Mouse (Mus musculus): ENCODE results near the gene Lmntd2. TPM values are rescaled to one million over a fixed set of nuclear protein-coding genes. Genes with fewer than 3 reads are reported as not detected.

The Lmntd2 gene
- polyA plus RNA-seq, 1 experiment, result 0.26 TPM

DNA sequence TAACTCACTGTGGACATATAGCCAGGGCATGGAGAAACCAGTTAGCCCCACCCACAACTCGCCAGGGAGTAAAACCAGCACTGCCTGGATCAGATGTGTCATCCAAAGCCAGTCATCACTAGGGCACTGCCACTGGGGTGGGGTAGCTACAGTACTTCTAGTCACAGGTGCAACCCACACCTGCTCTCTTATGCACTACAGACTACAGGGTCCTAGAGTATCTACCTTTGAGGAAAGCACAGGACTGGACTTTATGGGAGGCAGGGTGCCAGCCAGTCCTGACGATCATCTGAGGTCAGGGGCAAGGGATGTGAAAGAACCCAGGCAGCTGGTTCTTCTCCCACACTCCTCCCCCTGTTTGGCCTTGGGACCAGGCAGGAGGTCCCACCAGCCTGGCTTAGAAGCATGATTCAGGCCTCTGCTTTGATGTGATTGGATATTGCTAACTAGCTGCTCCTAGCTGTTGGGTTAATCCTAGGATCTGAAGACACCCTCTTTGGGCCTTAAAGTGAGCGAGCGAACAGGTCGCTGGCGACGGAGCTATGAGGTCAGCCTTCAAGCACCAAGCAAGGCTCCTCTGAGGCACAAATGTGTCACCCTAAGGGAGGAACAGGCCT lies 45.9 kb downstream of the Lmntd2 start:
- DNase-seq, result peak; percentile 35 to 38
- TF ChIP-seq CTCF (IDR thresholded peaks at IDR 0.05; ENCODE audit: borderline replicate concordance, insufficient read depth, low read depth, low read length), result no peak
- TF ChIP-seq POLR2A (IDR thresholded peaks at IDR 0.05; ENCODE audit: borderline replicate concordance, insufficient read depth, low read length), result no peak
- Histone ChIP-seq H3K27ac (ENCODE audit: insufficient read depth, low read length) (0 out of 2 replicates have a peak overlapping the region, but pooled peaks have one; percentile 5), H3K27me3 (ENCODE audit: control insufficient read depth, insufficient read depth, low read length) (no peaks in the 10 kb centered on the region), H3K4me3 (replicated peaks; ENCODE audit: insufficient read depth, low read depth, low read length) (peak overlapping the region; percentile 30), H3K4me1 (ENCODE audit: control insufficient read depth, insufficient read depth, low read length) (peaks cover 9% of the 10 kb centered on the region; the same call in 1 of the 2 replicates)
- WGBS, result 35% methylated on average over 7 of the region's 7 CpGs

GRCm38 (mm10) chr7:141164850-141165249 lies 49.0 kb downstream of the Lmntd2 start:
- TF ChIP-seq CTCF (IDR thresholded peaks at IDR 0.05; ENCODE audit: borderline replicate concordance, insufficient read depth, low read depth, low read length) (no peak), POLR2A (IDR thresholded peaks at IDR 0.05; ENCODE audit: borderline replicate concordance, insufficient read depth, low read length) (no peak)
- H3K27me3 ChIP-seq (ENCODE audit: control insufficient read depth, insufficient read depth, low read length), result no peaks in the 10 kb centered on the region
- no peak overlapping the region for H3K4me3 ChIP-seq (replicated peaks; ENCODE audit: insufficient read depth, low read depth, low read length)
- peaks cover 9% of the 10 kb centered on the region; the same call in 1 of the 2 replicates for H3K4me1 ChIP-seq (ENCODE audit: control insufficient read depth, insufficient read depth, low read length)
- no peak overlapping the region for H3K27ac ChIP-seq (ENCODE audit: insufficient read depth, low read length)
- peak in 1 of 2 experiments; percentile 43 for DNase-seq
- WGBS, result 77% methylated on average over 6 of the region's 6 CpGs

GRCm38 (mm10) chr7:141164397-141164796 lies 49.5 kb downstream of the Lmntd2 start:
- Histone ChIP-seq H3K4me3 (replicated peaks; ENCODE audit: insufficient read depth, low read depth, low read length) (no peak overlapping the region), H3K4me1 (ENCODE audit: control insufficient read depth, insufficient read depth, low read length) (peaks cover 9% of the 10 kb centered on the region; the same call in 1 of the 2 replicates), H3K27ac (ENCODE audit: insufficient read depth, low read length) (no peak overlapping the region), H3K27me3 (ENCODE audit: control insufficient read depth, insufficient read depth, low read length) (no peaks in the 10 kb centered on the region)
- 93% methylated on average over 7 of the region's 7 CpGs for WGBS
- no peak for DNase-seq
- TF ChIP-seq POLR2A (IDR thresholded peaks at IDR 0.05; ENCODE audit: borderline replicate concordance, insufficient read depth, low read length) (no peak), CTCF (IDR thresholded peaks at IDR 0.05; ENCODE audit: borderline replicate concordance, insufficient read depth, low read depth, low read length) (no peak)

Other genes starting within 250 kb of the Lmntd2 start
- 19.9 and 20.0 TPM in 2 replicates for gene Ifitm1, start 246.9 kb downstream of the Lmntd2 start, polyA plus RNA-seq (2012; rRNA removed)
- 44.4 and 47.9 TPM in 2 replicates for gene Ifitm3, start 203.3 kb downstream of the Lmntd2 start, polyA plus RNA-seq (2012; rRNA removed)
- 0.56 and 0.87 TPM in 2 replicates for gene Ifitm6, start 196.2 kb downstream of the Lmntd2 start, polyA plus RNA-seq (2012; rRNA removed)
- not detected in 2 replicates for gene Gm17387, start 184.9 kb downstream of the Lmntd2 start, polyA plus RNA-seq (2012; rRNA removed)
- gene B4galnt4, start 153.0 kb downstream of the Lmntd2 start, polyA plus RNA-seq (2012; rRNA removed), result 79.0 and 90.6 TPM in 2 replicates
- 9.6 and 11.2 TPM in 2 replicates for gene Pkp3, start 135.9 kb downstream of the Lmntd2 start, polyA plus RNA-seq (2012; rRNA removed)
- 2.8 and 4.1 TPM in 2 replicates for gene Sigirr, start 113.5 kb downstream of the Lmntd2 start, polyA plus RNA-seq (2012; rRNA removed)
- gene Ano9, start 96.3 kb downstream of the Lmntd2 start, polyA plus RNA-seq (2012; rRNA removed), result 0.08 TPM in 1 of 2 replicates, not detected in the other
- gene Ptdss2, start 91.7 kb downstream of the Lmntd2 start, polyA plus RNA-seq (2012; rRNA removed), result 62.4 and 64.2 TPM in 2 replicates
- 66.9 and 67.4 TPM in 2 replicates for gene Rnh1, start 41.2 kb downstream of the Lmntd2 start, polyA plus RNA-seq (2012; rRNA removed)
- gene Hras, start 20.1 kb downstream of the Lmntd2 start, polyA plus RNA-seq (2012; rRNA removed), result 169 and 186 TPM in 2 replicates
- 5.6 and 6.3 TPM in 2 replicates for gene Lrrc56, start 19.9 kb downstream of the Lmntd2 start, polyA plus RNA-seq (2012; rRNA removed)
- gene Rassf7, start 1.8 kb upstream of the Lmntd2 start, polyA plus RNA-seq (2012; rRNA removed), result 5.5 TPM in 2 replicates
- 31.2 and 32.0 TPM in 2 replicates for gene Phrf1, start 14.7 kb upstream of the Lmntd2 start, polyA plus RNA-seq (2012; rRNA removed)
- gene Irf7, start 52.4 kb upstream of the Lmntd2 start, polyA plus RNA-seq (2012; rRNA removed), result 4.7 and 5.6 TPM in 2 replicates
- 0.07 TPM in 1 of 2 replicates, not detected in the other for gene Cdhr5, start 62.7 kb upstream of the Lmntd2 start, polyA plus RNA-seq (2012; rRNA removed)
- gene Sct, start 65.1 kb upstream of the Lmntd2 start, polyA plus RNA-seq (2012; rRNA removed), result 0.70 and 1.0 TPM in 2 replicates
- 0.49 and 0.76 TPM in 2 replicates for gene Drd4, start 77.9 kb upstream of the Lmntd2 start, polyA plus RNA-seq (2012; rRNA removed)
- gene Deaf1, start 113.6 kb upstream of the Lmntd2 start, polyA plus RNA-seq (2012; rRNA removed), result 47.5 and 49.3 TPM in 2 replicates
- gene Tmem80, start 113.7 kb upstream of the Lmntd2 start, polyA plus RNA-seq (2012; rRNA removed), result 66.7 and 68.3 TPM in 2 replicates
- 77.3 and 90.4 TPM in 2 replicates for gene Eps8l2, start 124.8 kb upstream of the Lmntd2 start, polyA plus RNA-seq (2012; rRNA removed)
- 222 and 232 TPM in 2 replicates for gene Taldo1, start 178.1 kb upstream of the Lmntd2 start, polyA plus RNA-seq (2012; rRNA removed)
- gene Gatd1, start 200.1 kb upstream of the Lmntd2 start, polyA plus RNA-seq (2012; rRNA removed), result 48.1 and 49.2 TPM in 2 replicates
- gene Cend1, start 215.4 kb upstream of the Lmntd2 start, polyA plus RNA-seq (2012; rRNA removed), result 375 and 402 TPM in 2 replicates
- gene Slc25a22, start 223.8 kb upstream of the Lmntd2 start, polyA plus RNA-seq (2012; rRNA removed), result 328 and 384 TPM in 2 replicates
- 3.2 and 4.4 TPM in 2 replicates for gene Pidd1, start 229.9 kb upstream of the Lmntd2 start, polyA plus RNA-seq (2012; rRNA removed)
- gene Rplp2, start 233.3 kb upstream of the Lmntd2 start, polyA plus RNA-seq (2012; rRNA removed), result 481 and 571 TPM in 2 replicates
- 46.8 and 51.3 TPM in 2 replicates for gene Pnpla2, start 241.1 kb upstream of the Lmntd2 start, polyA plus RNA-seq (2012; rRNA removed)
- gene Cracr2b, start 247.0 kb upstream of the Lmntd2 start, polyA plus RNA-seq (2012; rRNA removed), result 8.3 and 10.1 TPM in 2 replicates

Data from cerebellum, adult 2 months (tissue).